Mouse (Mus musculus) Patski (cell line): ENCODE results near the gene Actr3. TPM values are rescaled to one million over a fixed set of nuclear protein-coding genes. Genes with fewer than 3 reads are reported as not detected.

ENCODE experiments used
- ATAC-seq: fragments of 100-300 bp; one replicate; pipeline ENCODE4 v1.8.0; 2021
- CTCF ChIA-PET: fragments of 350-600 bp; sonication (Branson Sonifier 250); formaldehyde crosslinking; loops from one replicate; lab custom pipeline; 2022; ENCODE audit warnings: inconsistent platforms; lab: Charles Lee
- POLR2A ChIA-PET: fragments of 350-600 bp; sonication (Branson Sonifier 250); formaldehyde crosslinking; loops from one replicate; lab custom pipeline; 2022; ENCODE audit warnings: antibody characterized with exemption, inconsistent platforms; lab: Charles Lee
- DNase-seq: peaks from one replicate; pipeline ENCODE4 v3.0.0-alpha.2; 2011; ENCODE audit warnings: low read depth, low spot score
- H3K27me3 ChIP-seq: fragments of 371-371 bp; one replicate; pipeline ENCODE4 v1.5.1; 2021
- CTCF ChIP-seq: fragments of 100-300 bp; IDR thresholded peaks from one replicate; pipeline ENCODE4 v1.5.1; 2021
- in situ Hi-C: fragments of 300-500 bp; cut with MboI; formaldehyde crosslinking; loops from 3 replicates; pipeline ENCODE4 v1.11.1; 2018; ENCODE audit warnings: low pct_unique_long_range_greater_than_20kb, mixed read lengths
- polyA plus RNA-seq: library from polyadenylated mRNA; unstranded; gene quantifications from one replicate; pipeline ENCODE4 v1.2.3, GENCODE M21; 2021

Actr3 gene
- polyA plus RNA-seq, 1 experiment from 2014 or later: 357 TPM

- CTCF ChIA-PET: interaction anchor here (1.4 kb wide), 1 partner anchor 10 kb away, joined by 4 read pairs; no protein-coding TSS in a partner anchor
- POLR2A ChIA-PET: interaction anchor here (0.7 kb wide), 1 partner anchor 869 kb away, joined by 8 read pairs; no protein-coding TSS in a partner anchor
Measured at GRCm38 (mm10) chr1:125466621-125467257, 31.2 kb upstream of the Actr3 start.

GRCm38 (mm10) chr1:125464011-125464410 lies 28.5 kb upstream of the Actr3 start:
- in situ Hi-C loops: no loop called here
- ChIA-PET CTCF (interaction anchor here (0.9 to 1.1 kb wide), 3 partner anchors 9 to 17 kb away, joined by 3 to 5 read pairs (median 3); no protein-coding TSS in a partner anchor), POLR2A (no interaction called here)
- DNase-seq (no peak), ATAC-seq (no peak)
- H3K27me3 ChIP-seq: no peaks in the 10 kb centered on the region
- TF ChIP-seq CTCF: no peak

More at GRCm38 (mm10) chr1:125466621-125467257, 31.2 kb upstream of the Actr3 start:
- ATAC-seq (no peak), DNase-seq (no peak)
- TF ChIP-seq CTCF: no peak
- no peaks in the 10 kb centered on the region for H3K27me3 ChIP-seq
- in situ Hi-C loops: no loop called here

GRCm38 (mm10) chr1:125463349-125463748 lies 27.8 kb upstream of the Actr3 start:
- no peak for ATAC-seq
- no peak for TF ChIP-seq CTCF
- POLR2A ChIA-PET: no interaction called here
- no peaks in the 10 kb centered on the region for H3K27me3 ChIP-seq
- CTCF ChIA-PET: interaction anchor here (1.0 kb wide), 1 partner anchor 10 kb away, joined by 5 read pairs; no protein-coding TSS in a partner anchor
- no peak for DNase-seq
- in situ Hi-C loops: no loop called here

GRCm38 (mm10) chr1:125462917-125463316 lies 27.4 kb upstream of the Actr3 start:
- ChIA-PET CTCF (no interaction called here), POLR2A (no interaction called here)
- in situ Hi-C loops: no loop called here
- DNase-seq: no peak
- no peak for TF ChIP-seq CTCF
- no peak for ATAC-seq
- H3K27me3 ChIP-seq: no peaks in the 10 kb centered on the region

GRCm38 (mm10) chr1:125458531-125458930 lies 23.0 kb upstream of the Actr3 start:
- TF ChIP-seq CTCF: no peak
- ChIA-PET CTCF (no interaction called here), POLR2A (interaction anchor here (0.5 kb wide), 1 partner anchor 18 kb away, joined by 3 read pairs; no protein-coding TSS in a partner anchor)
- DNase-seq (no peak), ATAC-seq (peak; percentile 64)
- in situ Hi-C loops: no loop called here
- no peaks in the 10 kb centered on the region for H3K27me3 ChIP-seq

GRCm38 (mm10) chr1:125455128-125455527 lies 19.6 kb upstream of the Actr3 start:
- H3K27me3 ChIP-seq: no peaks in the 10 kb centered on the region
- in situ Hi-C loops: no loop called here
- no peak for TF ChIP-seq CTCF
- ChIA-PET POLR2A (interaction anchor here (0.8 kb wide), 1 partner anchor 18 kb away, joined by 3 read pairs; no protein-coding TSS in a partner anchor), CTCF (interaction anchor here (1.0 kb wide), 1 partner anchor 25 kb away, joined by 3 read pairs; no protein-coding TSS in a partner anchor)
- DNase-seq (no peak), ATAC-seq (no peak)

- no peak for ATAC-seq
- in situ Hi-C loops: no loop called here
- POLR2A ChIA-PET: no interaction called here
Measured at GRCm38 (mm10) chr1:125450282-125451000, 14.9 kb upstream of the Actr3 start.

GRCm38 (mm10) chr1:125447926-125448325 lies 12.4 kb upstream of the Actr3 start:
- in situ Hi-C loops: no loop called here
- CTCF ChIA-PET: no interaction called here
- no peak for TF ChIP-seq CTCF
- no peak for ATAC-seq
- no peak for DNase-seq
- POLR2A ChIA-PET: interaction anchor here (0.7 kb wide), 1 partner anchor 31 kb away, joined by 6 read pairs; no protein-coding TSS in a partner anchor
- H3K27me3 ChIP-seq: no peaks in the 10 kb centered on the region

More at GRCm38 (mm10) chr1:125450282-125451000, 14.9 kb upstream of the Actr3 start:
- DNase-seq: no peak
- no peak for TF ChIP-seq CTCF
- H3K27me3 ChIP-seq: no peaks in the 10 kb centered on the region
- CTCF ChIA-PET: no interaction called here

GRCm38 (mm10) chr1:125441679-125442078 lies 6.2 kb upstream of the Actr3 start:
- in situ Hi-C loops: no loop called here
- TF ChIP-seq CTCF: no peak
- ATAC-seq: no peak
- ChIA-PET CTCF (interaction anchor here (1.1 to 1.8 kb wide), 4 partner anchors 10 to 119 kb away, joined by 3 to 5 read pairs (median 4); partner anchors contain the start of gene Slc35f5), POLR2A (interaction anchor here (0.8 kb wide), 1 partner anchor 9 kb away, joined by 3 read pairs; no protein-coding TSS in a partner anchor)
- no peaks in the 10 kb centered on the region for H3K27me3 ChIP-seq
- DNase-seq: no peak

- no peak for ATAC-seq
- POLR2A ChIA-PET: interaction anchor here (0.8 kb wide), 1 partner anchor 9 kb away, joined by 3 read pairs; no protein-coding TSS in a partner anchor
- no peaks in the 10 kb centered on the region for H3K27me3 ChIP-seq
- no peak for TF ChIP-seq CTCF
- DNase-seq: no peak
- CTCF ChIA-PET: interaction anchor here (1.1 to 1.8 kb wide), 4 partner anchors 11 to 119 kb away, joined by 3 to 5 read pairs (median 4); partner anchors contain the start of gene Slc35f5
- in situ Hi-C loops: no loop called here
Measured at GRCm38 (mm10) chr1:125441251-125441650, 5.7 kb upstream of the Actr3 start.
